Mouse (Mus musculus): ENCODE measurements around the gene Dlg2. TPM values are rescaled to one million over a fixed set of nuclear protein-coding genes. Genes with fewer than 3 reads are reported as not detected.

The Dlg2 gene
- total RNA-seq, 2 experiments from 2014 or later: 319 to 325 TPM

GRCm38 (mm10) chr7:92327343-92327896 lies 1850.9 kb downstream of the Dlg2 start:
- intact Hi-C loops (cut with DNase I): no loop called here
- DNase-seq (ENCODE audit: low spot score in 2 of 2): no peak

GRCm38 (mm10) chr7:92333220-92333898 lies 1856.9 kb downstream of the Dlg2 start:
- intact Hi-C loops (cut with DNase I): no loop called here
- DNase-seq (ENCODE audit: low spot score in 2 of 2): peak in 1 of 2 experiments; percentile 49

DNA sequence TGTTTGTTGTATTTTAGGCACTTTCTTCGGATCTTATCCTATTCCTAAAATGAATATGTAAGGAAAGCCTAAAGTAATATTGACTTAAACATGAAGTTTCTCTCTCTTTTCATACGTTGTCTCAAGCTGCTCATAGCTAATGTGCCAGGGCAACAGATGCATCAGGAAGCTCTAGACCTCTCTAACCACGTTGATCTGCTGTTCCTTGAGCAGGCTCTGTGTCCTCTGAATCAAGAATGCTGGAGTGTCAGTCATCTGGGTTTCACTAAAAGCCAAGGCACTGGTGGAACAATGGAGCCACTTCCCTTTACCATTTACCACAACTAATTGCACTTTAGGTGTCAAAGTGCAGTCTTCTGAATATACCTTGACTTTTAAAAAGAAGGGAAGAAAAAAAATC lies 1880.1 kb downstream of the Dlg2 start:
- intact Hi-C loops (cut with DNase I): no loop called here
- no peak for DNase-seq (ENCODE audit: low spot score in 2 of 2)

- no peak for DNase-seq (ENCODE audit: low spot score in 2 of 2)
- intact Hi-C loops (cut with DNase I): no loop called here
Observed at GRCm38 (mm10) chr7:92363386-92363785, 1886.9 kb downstream of the Dlg2 start.

DNA sequence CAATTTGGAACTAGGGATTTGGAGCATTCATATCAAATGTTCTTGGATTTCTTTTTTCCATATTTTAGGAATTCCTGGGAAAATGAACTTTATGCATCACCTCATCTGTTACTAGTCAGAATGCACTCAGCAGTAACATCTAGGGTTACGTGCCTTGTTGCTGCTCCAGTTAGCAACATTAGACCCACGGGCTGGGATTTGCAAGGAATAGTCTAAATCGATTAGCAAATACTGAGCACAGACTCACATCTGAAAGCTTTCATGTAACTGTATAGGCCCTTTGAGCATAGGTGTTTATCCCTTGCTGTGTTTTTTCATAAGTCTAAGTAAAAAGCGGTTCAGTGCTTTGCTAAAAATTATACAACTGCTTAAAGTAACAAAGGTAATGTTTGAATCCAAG lies 1887.3 kb downstream of the Dlg2 start:
- DNase-seq (ENCODE audit: low spot score in 2 of 2): no peak
- intact Hi-C loops (cut with DNase I): no loop called here

- DNase-seq (ENCODE audit: low spot score in 2 of 2): peak; percentile 39 to 89
- intact Hi-C loops (cut with DNase I): no loop called here
Observed at GRCm38 (mm10) chr7:92367111-92367510, 1890.6 kb downstream of the Dlg2 start.

- intact Hi-C loops (cut with DNase I): no loop called here
- DNase-seq (ENCODE audit: low spot score in 2 of 2): no peak
Observed at GRCm38 (mm10) chr7:92370521-92370920, 1894.0 kb downstream of the Dlg2 start.

DNA sequence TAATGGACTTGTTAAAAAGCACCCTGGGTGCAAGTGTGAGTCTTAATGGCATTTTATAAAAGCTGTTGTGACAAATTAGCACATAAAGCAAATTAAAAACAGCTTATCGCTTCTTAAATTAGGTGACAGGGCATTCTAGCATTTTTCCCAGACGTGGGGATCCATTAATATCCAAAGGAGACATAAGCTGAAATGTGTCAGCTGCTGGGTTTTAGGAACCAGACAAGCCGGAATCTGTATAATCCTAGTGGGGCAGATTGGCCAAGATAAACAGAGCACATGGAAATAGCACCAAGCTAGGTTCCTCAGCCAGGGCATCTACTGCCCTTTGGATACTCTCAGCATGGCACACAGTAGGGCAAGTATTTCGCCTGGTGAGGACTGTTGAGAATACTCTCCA lies 1895.2 kb downstream of the Dlg2 start:
- no peak for DNase-seq (ENCODE audit: low spot score in 2 of 2)
- intact Hi-C loops (cut with DNase I): no loop called here

DNA sequence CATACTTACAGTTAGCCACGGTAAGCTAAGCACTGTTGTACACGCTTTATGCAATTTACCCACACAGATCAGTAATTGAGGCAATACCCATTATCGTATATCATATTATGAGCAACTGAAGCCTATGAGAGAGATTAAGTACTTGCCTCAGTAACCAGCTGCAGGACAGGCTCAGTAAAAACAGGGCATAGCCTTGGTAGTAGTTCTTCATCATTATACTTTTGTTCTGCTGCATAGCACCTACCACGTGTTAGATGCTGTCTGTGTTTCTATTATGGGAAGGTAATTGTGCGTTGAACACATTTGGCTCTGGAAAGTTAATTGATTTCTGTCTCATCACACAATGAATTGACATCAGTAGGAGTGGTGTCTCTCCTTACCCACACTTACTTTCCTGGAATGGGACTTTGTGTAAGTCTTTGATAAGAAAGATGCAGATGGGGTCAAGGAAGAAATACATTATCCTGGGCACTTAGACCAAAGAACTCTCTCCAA lies 1897.4 kb downstream of the Dlg2 start:
- DNase-seq (ENCODE audit: low spot score in 2 of 2): no peak
- intact Hi-C loops (cut with DNase I): no loop called here

- DNase-seq (ENCODE audit: low spot score in 2 of 2): no peak
- intact Hi-C loops (cut with DNase I): no loop called here
Observed at GRCm38 (mm10) chr7:92383913-92384484, 1907.5 kb downstream of the Dlg2 start.

GRCm38 (mm10) chr7:92392052-92392640 lies 1915.7 kb downstream of the Dlg2 start:
- intact Hi-C loops (cut with DNase I): no loop called here
- DNase-seq (ENCODE audit: low spot score in 2 of 2): no peak

DNA sequence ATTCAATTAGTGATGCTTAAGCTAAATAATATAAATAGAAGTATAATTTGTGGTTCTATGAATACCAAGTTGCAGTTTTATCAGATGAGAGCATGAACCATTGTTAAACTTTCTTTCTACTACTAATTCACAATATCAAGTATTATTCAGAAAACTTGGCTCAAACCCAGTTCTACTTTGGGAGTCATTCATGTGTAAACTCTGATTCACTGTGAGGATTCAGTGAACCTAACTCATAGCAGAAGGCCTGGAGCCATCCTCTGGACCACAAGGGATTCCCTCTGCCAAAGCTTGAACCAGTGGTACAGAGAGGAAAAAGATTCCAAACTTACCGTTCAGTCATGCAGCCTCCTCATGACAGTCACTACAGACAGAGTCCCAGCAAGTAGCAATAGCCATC lies 1920.3 kb downstream of the Dlg2 start:
- DNase-seq (ENCODE audit: low spot score in 2 of 2): no peak
- intact Hi-C loops (cut with DNase I): no loop called here

- DNase-seq (ENCODE audit: low spot score in 2 of 2): no peak
- intact Hi-C loops (cut with DNase I): no loop called here
Observed at GRCm38 (mm10) chr7:92398841-92399240, 1922.4 kb downstream of the Dlg2 start.

- DNase-seq (ENCODE audit: low spot score in 2 of 2): no peak
- intact Hi-C loops (cut with DNase I): no loop called here
Observed at GRCm38 (mm10) chr7:92400551-92400950, 1924.1 kb downstream of the Dlg2 start.

DNA sequence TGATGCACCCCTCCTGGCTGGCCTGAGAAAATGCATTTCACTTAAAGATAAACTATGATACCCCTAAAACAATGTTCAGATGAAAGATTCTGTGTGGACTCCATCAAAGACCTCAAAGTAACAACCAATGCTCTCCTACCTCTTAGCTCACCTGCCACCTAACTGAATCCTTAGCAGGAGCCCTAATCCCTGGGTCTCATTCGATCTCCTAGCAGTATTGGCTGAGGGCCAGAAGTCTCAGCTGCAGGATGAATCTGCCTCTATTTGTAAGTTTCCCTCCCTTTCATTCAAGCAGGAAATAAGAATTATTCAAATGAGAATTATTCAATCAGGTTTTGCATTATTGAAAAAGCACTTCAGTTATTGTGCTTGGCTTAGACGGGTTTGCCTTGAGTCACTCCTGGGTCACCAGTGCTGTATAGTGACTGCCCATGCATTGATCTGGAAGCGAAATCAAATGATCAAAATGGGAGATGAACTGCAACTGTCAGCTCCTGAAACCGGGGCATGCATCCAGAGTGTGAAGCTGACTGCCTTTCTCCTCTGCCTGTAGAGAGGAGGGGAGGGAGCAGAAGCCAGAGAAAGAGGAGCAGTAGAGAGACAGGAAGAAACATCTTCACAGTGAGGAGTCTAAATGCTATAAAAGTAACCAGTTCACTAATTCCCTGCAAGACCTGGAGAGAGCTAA lies 1924.7 kb downstream of the Dlg2 start:
- intact Hi-C loops (cut with DNase I): no loop called here
- DNase-seq (ENCODE audit: low spot score in 2 of 2): no peak

GRCm38 (mm10) chr7:92408479-92408878 lies 1932.0 kb downstream of the Dlg2 start:
- no peak for DNase-seq (ENCODE audit: low spot score in 2 of 2)
- intact Hi-C loops (cut with DNase I): no loop called here

- intact Hi-C loops (cut with DNase I): no loop called here
- no peak for DNase-seq (ENCODE audit: low spot score in 2 of 2)
Observed at GRCm38 (mm10) chr7:92420474-92420873, 1944.0 kb downstream of the Dlg2 start.

DNA sequence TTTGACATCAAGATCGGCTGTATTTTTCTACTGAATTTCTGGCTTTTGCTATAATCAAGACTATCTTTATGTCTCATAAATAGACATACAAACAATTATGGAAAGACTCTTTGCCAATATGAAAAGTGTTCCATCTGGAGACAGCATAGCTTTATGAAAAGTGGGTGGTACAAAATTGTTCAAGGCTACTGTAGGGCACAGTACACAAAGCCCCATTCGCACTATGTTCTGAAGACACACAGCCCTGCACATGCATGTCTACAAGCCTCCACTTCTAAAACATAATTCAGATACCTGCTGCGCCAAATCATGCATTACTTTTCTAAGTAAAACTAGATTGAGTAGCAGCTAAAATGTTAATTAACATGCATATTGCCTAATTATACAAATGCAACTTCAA lies 1946.5 kb downstream of the Dlg2 start:
- intact Hi-C loops (cut with DNase I): no loop called here
- no peak for DNase-seq (ENCODE audit: low spot score in 2 of 2)

DNA sequence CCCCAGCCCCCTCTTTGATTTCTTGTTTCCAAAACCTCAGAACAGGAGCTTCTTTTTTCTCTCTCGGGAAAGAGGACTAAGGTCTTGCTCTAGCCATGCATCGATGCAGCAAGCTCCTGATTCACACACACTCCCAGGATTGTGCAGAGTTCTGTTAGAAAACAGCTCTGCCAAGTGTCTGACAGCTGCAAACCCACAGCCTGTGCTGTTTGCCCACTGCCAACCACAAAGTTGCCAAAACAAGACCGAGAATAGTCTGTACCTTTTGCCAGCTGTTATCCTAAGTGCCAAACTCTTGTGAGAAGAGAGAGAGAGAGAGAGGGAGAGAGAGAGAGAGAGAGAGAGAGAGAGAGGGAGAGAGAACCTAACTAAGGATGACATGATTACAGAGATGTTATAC lies 1948.2 kb downstream of the Dlg2 start:
- no peak for DNase-seq (ENCODE audit: low spot score in 2 of 2)
- intact Hi-C loops (cut with DNase I): no loop called here

GRCm38 (mm10) chr7:92427280-92427679 lies 1950.8 kb downstream of the Dlg2 start:
- no peak for DNase-seq (ENCODE audit: low spot score in 2 of 2)
- intact Hi-C loops (cut with DNase I): no loop called here

Data from left cerebral cortex, postnatal 25 days (tissue).